Mouse (Mus musculus) myocyte (in vitro differentiated cells): ENCODE data around the gene Olfr1442. TPM values are rescaled to one million over a fixed set of nuclear protein-coding genes. Genes with fewer than 3 reads are reported as not detected.

Source experiments
- H3K27me3 ChIP-seq: one replicate; pipeline ENCODE4 v1.6.1; 2011; ENCODE audit not compliant: control insufficient read depth, insufficient read depth, insufficient read length
- H3K36me3 ChIP-seq: one replicate; pipeline ENCODE4 v1.6.1; 2011; ENCODE audit not compliant: control insufficient read depth, insufficient read depth
- H3K4me2 ChIP-seq: one replicate; pipeline ENCODE4 v1.6.1; 2011; ENCODE audit warnings: low read depth, control low read depth
- H3K4me3 ChIP-seq: one replicate; pipeline ENCODE4 v1.5.1; 2011; ENCODE audit warnings: mild to moderate bottlenecking, control low read depth, moderate library complexity
- H3K79me2 ChIP-seq: one replicate; pipeline ENCODE4 v1.6.1; 2011; ENCODE audit not compliant: control insufficient read depth, insufficient read depth
- H3ac ChIP-seq: one replicate; pipeline ENCODE4 v1.6.1; 2011; ENCODE audit not compliant: control insufficient read depth, insufficient read length
- CEBPB ChIP-seq: IDR thresholded peaks from 2 replicates; pipeline ENCODE4 v1.6.1; 2011; ENCODE audit warnings: mild to moderate bottlenecking, moderate library complexity; ENCODE audit not compliant: poor library complexity, insufficient read depth, severe bottlenecking
- MAX ChIP-seq: IDR thresholded peaks from one replicate; pipeline ENCODE4 v1.6.1; 2011; ENCODE audit warnings: low read depth, mild to moderate bottlenecking, control low read depth
- MYOD1 ChIP-seq, 3 experiments: IDR thresholded peaks; one replicate each; pipeline ENCODE4 v1.6.1; 2011; ENCODE audit warnings: control low read depth in 2 of 3, low read depth in 2 of 3, mild to moderate bottlenecking in 2 of 3, moderate library complexity in 1 of 3; ENCODE audit not compliant: insufficient read length in 2 of 3, control insufficient read depth in 1 of 3
- MYOG ChIP-seq, 3 experiments: IDR thresholded peaks; one replicate each; pipeline ENCODE4 v1.6.1; 2011; ENCODE audit warnings: control low read depth in 2 of 3, low read depth in 2 of 3, mild to moderate bottlenecking in 2 of 3; ENCODE audit not compliant: insufficient read length in 2 of 3, control insufficient read depth in 1 of 3, insufficient read depth in 1 of 3
- POLR2A ChIP-seq: IDR thresholded peaks from one replicate; pipeline ENCODE4 v1.6.1; 2011; ENCODE audit warnings: low read depth, mild to moderate bottlenecking, control low read depth, moderate library complexity; ENCODE audit not compliant: insufficient read length
- POLR2AphosphoS2 ChIP-seq: IDR thresholded peaks from one replicate; pipeline ENCODE4 v1.6.1; 2011; ENCODE audit warnings: low read depth, control low read depth; ENCODE audit not compliant: insufficient read length
- REST ChIP-seq: IDR thresholded peaks from one replicate; pipeline ENCODE4 v1.6.1; 2011; ENCODE audit warnings: mild to moderate bottlenecking, control low read depth, moderate library complexity; ENCODE audit not compliant: insufficient read depth, insufficient read length
- SRF ChIP-seq: IDR thresholded peaks from one replicate; pipeline ENCODE4 v1.6.1; 2011; ENCODE audit warnings: low read depth; ENCODE audit not compliant: control insufficient read depth, insufficient read length
- TCF12 ChIP-seq: IDR thresholded peaks from one replicate; pipeline ENCODE4 v1.6.1; 2011; ENCODE audit warnings: mild to moderate bottlenecking, control low read depth; ENCODE audit not compliant: poor library complexity, insufficient read depth, severe bottlenecking
- TCF3 ChIP-seq: IDR thresholded peaks from one replicate; pipeline ENCODE4 v1.6.1; 2011; ENCODE audit warnings: low read depth, control low read depth; ENCODE audit not compliant: insufficient read length
- USF1 ChIP-seq: IDR thresholded peaks from one replicate; pipeline ENCODE4 v1.6.1; 2011; ENCODE audit warnings: low read depth, mild to moderate bottlenecking, control low read depth, moderate library complexity
- polyA plus RNA-seq: library from polyadenylated mRNA; unstranded; fragments of >200 nt; fragmentation: generic; extraction: Trizol; gene quantifications from one replicate; pipeline ENCODE4 v1.2.1, GENCODE M21; 2012; ENCODE audit warnings: missing spikeins

Olfr1442 gene
- polyA plus RNA-seq, 1 experiment, result not detected

GRCm38 (mm10) chr19:12725851-12726250 is 55.6 kb downstream of the Olfr1442 start:
- no peaks in the 10 kb centered on the region for H3K27me3 ChIP-seq
- H3K4me2 ChIP-seq, result no peak overlapping the region
- TF ChIP-seq REST (no peak), MAX (no peak), POLR2AphosphoS2 (no peak), TCF12 (no peak), POLR2A (no peak), MYOG (IDR thresholded peaks at IDR 0.05; ENCODE audit: control insufficient read depth in 1 of 3, insufficient read depth in 1 of 3, insufficient read length in 2 of 3, low read depth in 2 of 3) (no peak), TCF3 (no peak), MYOD1 (IDR thresholded peaks at IDR 0.05; ENCODE audit: control insufficient read depth in 1 of 3, insufficient read length in 2 of 3, low read depth in 2 of 3) (no peak), SRF (no peak), CEBPB (no peak), USF1 (no peak)
- H3K36me3 ChIP-seq, result no peaks in the 10 kb centered on the region
- H3ac ChIP-seq, result no peak overlapping the region
- H3K4me3 ChIP-seq, result no peak overlapping the region
- no peaks in the 10 kb centered on the region for H3K79me2 ChIP-seq

Other genes starting within 250 kb of the Olfr1442 start
- gene Pfpl, start 242.5 kb upstream of the Olfr1442 start, polyA plus RNA-seq, result 0.02 TPM
- 0.06 TPM for gene Mpeg1, start 209.7 kb upstream of the Olfr1442 start, polyA plus RNA-seq
- gene Dtx4, start 169.0 kb upstream of the Olfr1442 start, polyA plus RNA-seq, result 21.2 TPM
- gene Fam111a, start 124.7 kb upstream of the Olfr1442 start, polyA plus RNA-seq, result 5.4 TPM
- not detected for gene Gm4952, start 70.5 kb upstream of the Olfr1442 start, polyA plus RNA-seq
- gene Glyat, start 37.1 kb upstream of the Olfr1442 start, polyA plus RNA-seq, result not detected
- not detected for gene Olfr1443, start 7.7 kb downstream of the Olfr1442 start, polyA plus RNA-seq
- not detected for gene Keg1, start 25.3 kb downstream of the Olfr1442 start, polyA plus RNA-seq
- 1.0 TPM for gene Cntf, start 95.2 kb downstream of the Olfr1442 start, polyA plus RNA-seq
- gene Zfp91, start 125.7 kb downstream of the Olfr1442 start, polyA plus RNA-seq, result 28.9 TPM
- 0.18 TPM for gene Lpxn, start 125.8 kb downstream of the Olfr1442 start, polyA plus RNA-seq
- not detected for gene Gm5244, start 176.2 kb downstream of the Olfr1442 start, polyA plus RNA-seq
- gene Olfr1444, start 186.8 kb downstream of the Olfr1442 start, polyA plus RNA-seq, result not detected
- gene Olfr1445, start 213.4 kb downstream of the Olfr1442 start, polyA plus RNA-seq, result not detected
- gene Olfr1446, start 223.1 kb downstream of the Olfr1442 start, polyA plus RNA-seq, result not detected
- gene Olfr1447, start 233.3 kb downstream of the Olfr1442 start, polyA plus RNA-seq, result not detected